Mouse (Mus musculus) frontal cortex, postnatal 10 days (tissue): ENCODE results near the gene Gbx2.

Experiments
- DNase-seq, 2 experiments: peaks; one replicate each; pipeline ENCODE4 v3.0.0; 2022; ENCODE audit warnings: low spot score in 2 of 2, mixed read lengths in 1 of 2

Gene Gbx2

DNA sequence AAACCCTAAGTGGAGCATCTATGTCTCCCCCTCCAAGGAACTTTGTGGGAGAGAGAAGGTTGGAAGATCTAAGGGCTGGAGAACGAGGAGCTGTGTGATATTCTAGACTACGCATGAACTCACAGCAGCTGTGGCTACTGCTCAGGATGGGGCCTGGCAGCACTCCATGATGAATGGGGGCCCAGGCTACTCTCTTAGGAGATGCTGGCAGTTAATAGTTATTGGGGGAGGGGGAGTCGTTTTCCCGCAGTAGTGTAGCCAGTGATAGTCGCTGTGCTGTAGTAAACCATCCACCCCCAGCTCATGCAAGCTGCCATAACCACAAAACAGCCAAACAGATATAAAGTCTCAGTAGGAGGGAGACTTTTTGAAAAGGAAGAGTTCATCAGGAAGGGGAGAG lies 18.6 kb downstream of the Gbx2 start:
- no peak for DNase-seq

DNA sequence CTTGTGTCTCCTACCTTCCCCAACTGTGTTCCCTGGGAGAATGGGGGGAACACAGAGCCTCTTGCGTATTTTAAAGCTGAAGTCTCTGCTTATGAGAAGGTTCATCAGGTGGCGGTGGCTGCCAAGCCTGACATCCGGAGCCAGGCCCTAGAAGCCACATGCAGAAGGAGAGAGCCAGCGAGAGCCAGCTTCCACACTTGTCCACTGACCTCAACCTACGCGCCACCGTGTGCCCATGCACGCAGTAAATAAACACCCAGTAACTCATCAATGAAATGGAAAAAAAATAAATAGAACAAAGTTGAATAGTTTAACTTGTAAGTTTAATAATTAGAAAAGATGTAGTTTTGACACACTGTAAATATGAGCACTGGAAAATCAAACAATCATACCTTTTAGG lies 21.2 kb downstream of the Gbx2 start:
- DNase-seq: no peak

DNA sequence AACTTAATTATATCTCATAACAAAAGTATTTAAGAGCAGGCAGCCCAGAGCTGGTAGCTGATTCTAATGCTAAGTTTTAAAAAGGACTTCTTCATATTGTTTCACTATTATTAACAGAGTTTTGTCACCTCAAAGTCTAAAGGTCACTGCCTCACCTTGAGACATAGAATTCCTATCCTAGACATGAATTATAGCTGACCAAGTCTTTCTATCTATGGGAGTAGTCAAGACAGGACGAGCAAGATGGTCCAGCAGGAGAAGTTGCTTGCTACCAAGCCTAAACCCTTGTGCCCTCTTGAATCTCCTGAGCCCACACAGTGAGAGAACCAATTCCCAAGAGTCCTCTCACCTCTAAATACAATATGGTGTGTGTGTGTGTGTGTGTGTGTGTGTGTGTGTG lies 28.3 kb downstream of the Gbx2 start:
- DNase-seq: no peak

DNA sequence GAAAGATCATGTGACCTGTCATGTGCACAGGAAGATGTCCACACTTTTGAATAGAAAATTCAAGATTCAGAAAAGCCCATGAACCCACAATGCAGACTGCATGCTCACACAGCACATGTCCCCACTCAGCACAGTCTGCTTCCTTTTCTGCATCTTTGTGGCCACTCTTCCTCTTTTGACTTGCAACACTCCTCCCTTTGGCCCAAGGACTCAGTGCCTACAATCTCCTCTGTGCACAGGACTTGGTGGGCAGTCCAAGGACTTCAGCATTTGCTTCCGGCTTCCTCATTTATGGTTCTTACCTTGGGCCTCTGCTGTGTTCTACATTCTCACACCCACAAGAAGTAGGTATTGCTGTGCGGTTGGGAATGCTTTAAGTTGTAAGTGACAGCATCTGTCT lies 28.7 kb downstream of the Gbx2 start:
- no peak for DNase-seq

DNA sequence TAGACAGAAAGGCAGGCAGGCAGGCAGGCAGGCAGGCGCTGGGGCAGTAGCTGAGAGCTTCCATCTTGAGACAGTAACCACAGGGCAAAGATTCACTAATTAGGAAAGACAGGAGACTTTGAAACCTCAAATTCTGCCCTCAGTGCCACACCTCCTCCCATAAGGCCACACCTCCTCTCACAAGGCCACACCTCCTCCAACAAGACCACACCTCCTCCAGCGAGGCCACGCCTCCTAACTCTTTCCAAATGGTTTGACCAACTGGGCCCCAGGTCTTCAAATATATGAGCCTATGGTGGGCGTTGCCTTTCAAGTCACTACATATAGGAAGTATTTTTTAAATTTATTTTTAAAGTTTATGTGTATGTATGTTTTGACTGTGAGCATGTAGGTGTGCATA lies 29.6 kb downstream of the Gbx2 start:
- no peak for DNase-seq

DNA sequence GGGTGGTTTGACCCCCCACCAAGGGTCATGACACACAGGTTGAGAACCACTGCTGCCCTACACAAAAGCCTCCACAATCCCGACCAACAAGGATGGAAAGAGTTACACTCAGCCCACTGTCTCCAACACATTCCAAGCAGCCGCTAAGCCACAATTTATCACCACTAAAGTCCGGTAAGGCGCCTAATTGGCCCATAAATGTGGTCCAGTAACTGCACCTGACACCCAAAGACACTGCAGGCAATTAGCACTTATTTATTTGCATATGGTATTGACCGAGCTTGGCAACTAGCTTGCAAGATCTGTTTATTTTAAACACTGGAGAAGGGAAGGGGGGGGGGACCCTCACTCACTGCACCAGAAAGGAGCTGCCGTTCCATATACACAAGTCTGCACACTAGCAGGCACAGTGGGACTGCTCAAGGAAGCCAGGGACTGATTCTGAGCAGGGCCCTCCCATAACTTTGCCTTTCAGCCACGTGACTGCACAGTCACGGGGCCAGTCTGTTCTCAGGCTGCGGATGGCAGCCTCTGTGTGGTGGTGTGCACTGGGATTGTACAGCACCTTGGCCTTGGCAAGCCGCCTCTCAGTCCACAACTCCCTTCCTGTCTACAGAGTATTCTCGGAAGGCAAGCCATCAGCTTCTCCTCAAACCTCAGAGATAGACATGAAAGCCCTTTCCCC lies 31.1 kb downstream of the Gbx2 start:
- DNase-seq: no peak

DNA sequence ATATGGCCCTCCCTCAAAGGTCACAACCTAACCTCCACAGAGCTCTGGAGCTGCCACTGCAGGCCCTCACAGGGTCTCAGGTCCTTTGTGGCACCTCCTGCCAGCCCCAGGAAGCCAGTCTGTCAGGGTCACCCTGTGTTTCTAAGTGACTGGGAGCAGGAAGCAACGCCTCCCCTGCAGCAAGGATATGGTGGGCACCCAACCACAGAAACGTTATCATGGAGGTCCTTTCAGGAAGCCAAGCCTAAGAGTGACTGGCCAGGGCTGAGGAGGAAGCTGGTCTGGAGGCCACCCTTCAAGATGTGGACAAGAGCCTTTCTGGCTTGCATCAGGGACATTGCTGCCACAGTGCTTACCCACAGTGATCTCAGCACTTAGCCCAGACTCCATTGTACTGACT lies 31.9 kb downstream of the Gbx2 start:
- no peak for DNase-seq

DNA sequence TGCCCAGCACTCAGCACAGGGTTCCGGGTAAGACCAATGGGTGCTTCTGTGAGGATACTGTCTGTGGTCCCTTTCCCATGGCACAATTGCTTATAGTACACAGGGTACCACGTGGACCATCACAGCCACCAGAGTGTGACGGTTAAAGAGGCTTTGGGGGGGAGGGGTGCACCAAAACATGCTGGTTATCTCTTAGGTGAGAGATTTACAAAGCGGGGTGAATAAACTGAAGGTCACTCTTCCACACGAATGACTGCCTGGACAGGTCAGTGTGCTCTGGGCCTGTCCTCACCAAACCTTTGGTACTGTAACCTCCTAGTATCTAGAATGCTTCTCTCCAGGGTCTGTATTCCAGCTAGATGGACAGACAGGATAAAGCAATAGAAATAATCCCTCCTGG lies 35.2 kb downstream of the Gbx2 start:
- DNase-seq: no peak

DNA sequence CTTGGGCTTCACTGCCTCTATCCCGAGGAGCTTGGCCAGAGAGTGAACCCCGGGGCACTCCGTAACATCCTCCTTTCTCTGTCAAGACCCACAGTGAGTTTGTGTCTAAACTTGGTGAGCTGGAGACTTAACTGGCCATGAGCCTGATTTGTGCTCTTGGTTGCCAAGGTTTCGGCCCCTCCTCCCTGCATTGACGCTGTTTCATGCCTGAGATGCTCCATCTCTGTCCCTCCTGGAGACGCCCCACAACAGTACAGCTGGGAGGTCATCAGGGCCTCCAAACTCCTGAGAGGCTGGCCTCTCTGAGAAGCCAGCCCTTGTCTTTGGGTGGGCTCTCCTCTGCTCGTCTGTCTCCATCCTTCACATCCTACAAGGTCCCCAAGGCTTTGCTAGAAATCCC lies 38.7 kb downstream of the Gbx2 start:
- DNase-seq: no peak

DNA sequence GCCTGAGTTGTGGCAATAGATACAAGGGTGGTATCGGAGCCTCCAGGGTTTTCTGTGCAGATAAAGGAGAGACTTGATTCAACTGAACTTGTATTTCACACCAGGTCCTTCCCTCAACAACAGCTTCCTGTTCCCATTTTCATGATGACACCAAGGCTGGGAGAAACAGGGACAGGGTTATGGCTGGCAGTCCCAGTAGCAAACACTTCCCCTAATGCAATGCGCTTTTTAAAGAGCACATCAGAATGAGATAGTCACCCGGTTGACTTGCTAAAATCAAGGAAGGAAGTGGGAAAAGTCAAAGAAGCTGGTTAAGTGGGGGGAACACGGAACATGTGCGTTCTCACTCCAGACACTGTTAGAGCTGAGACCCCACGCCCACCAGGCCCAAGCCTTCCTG lies 39.6 kb downstream of the Gbx2 start:
- DNase-seq: no peak

DNA sequence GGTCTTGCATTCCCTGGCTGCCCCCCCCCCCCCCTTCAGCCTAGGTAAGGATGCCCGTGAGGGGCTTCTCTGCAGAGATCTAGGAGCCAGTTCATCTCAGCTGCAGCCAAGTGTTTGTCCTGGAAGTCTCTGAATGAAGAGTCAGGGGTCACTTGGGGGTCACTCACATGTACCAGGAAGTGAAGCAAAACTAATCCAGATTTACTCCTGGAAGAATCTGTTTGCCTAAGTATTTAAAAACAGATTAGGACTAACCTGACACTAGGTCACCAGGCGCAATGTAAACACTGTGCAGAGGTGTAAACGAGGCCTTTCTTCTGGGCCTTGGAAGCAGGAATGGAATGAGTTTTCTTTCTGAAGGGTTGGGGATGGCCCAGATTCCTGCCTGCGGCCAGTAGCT lies 45.3 kb downstream of the Gbx2 start:
- no peak for DNase-seq

DNA sequence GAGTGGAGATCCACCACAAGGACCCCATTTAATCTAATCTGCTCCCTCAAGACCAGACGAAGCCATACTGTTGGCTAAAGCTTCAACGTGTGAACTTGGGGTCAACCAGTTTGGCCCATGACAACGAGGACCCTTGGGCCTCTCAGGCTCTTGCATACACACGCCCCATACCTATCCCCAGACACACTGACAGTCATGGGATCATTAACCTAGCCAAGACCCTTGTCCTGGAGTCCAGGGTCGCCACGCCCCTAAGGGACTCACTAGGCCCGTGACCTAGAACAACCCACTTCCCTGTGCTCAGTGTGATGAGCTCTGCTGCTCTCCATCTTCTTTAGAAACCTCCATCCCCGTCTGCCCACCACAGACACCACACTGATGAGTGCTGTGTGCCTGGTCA lies 46.6 kb downstream of the Gbx2 start:
- DNase-seq: no peak

DNA sequence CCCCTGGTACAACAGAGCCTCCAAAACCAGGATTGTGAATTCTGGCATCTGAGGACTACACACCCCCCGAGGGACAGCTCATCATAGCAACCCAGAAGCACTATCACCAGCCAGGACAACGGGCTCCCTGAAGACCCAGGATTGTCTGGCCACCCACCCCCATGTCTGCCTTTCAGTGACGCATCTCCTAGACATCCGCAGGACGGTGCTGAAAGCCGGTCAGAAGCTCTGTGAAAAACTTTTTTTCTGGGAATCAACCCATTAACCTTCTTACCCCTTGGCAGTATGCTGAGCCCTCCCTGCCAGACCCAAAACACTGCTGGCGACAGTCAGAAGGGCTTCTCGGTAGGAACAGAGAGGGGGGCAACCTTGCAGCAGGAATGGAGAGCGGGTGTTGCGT lies 50.1 kb downstream of the Gbx2 start:
- DNase-seq: no peak

DNA sequence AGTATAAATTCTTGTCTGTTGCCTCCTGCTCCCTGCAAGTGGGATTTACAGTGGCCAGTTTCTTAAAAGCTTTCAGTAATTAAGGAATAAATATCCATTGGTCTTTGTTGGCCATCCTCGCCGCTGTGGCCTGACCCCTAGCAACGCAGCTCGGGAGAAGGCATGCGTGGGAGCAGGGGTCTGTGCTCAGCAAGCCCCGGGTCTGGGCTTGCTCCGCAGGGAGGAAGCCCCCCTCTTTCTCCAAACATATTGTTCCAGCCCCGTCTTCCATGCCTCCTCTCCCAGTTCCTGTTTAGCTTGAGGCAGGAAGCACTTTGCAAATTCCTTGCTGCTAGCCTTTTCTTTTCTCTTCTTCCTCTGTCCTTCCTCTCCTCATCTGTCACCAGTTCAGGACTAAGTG lies 50.8 kb downstream of the Gbx2 start:
- DNase-seq: no peak

DNA sequence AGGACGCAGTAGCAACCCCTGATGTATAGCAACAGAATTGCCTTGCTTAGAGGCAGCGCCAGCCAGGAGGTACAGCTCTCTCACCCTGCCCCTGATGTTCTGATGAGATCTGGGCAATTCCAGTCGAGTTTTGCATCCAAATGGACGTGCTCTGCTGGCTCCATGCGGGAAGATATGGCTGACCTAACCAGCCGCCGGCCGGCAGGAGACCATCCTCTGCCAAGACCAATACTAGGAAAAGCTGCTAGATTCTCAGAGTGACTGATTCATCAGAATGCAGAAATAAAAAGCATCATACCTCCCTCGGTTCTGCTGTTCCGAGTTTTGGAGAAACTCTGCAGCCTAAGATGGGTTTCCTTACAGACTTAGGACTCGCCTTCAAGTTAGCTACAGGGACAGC lies 52.5 kb downstream of the Gbx2 start:
- DNase-seq: no peak
